Mouse (Mus musculus) liver, adult 2 months (tissue): ENCODE data around the gene Nat14. TPM values are rescaled to one million over a fixed set of nuclear protein-coding genes. Genes with fewer than 3 reads are reported as not detected.

Source experiments
- DNase-seq: peaks from one replicate; pipeline ENCODE4 v3.0.0-alpha.2; 2011; ENCODE audit warnings: low read depth, low spot score; ENCODE audit errors: extremely low read depth
- H3K27ac ChIP-seq: fragments of 200-500 bp; replicated peaks from 2 replicates; pipeline ENCODE4 v1.5.1; 2012; ENCODE audit warnings: low read depth, mild to moderate bottlenecking, control low read depth, inconsistent platforms, low read length; ENCODE audit not compliant: insufficient read depth
- H3K27me3 ChIP-seq: fragments of 200-500 bp; 2 replicates; pipeline ENCODE4 v1.6.1; 2012; ENCODE audit warnings: mild to moderate bottlenecking, moderate library complexity, low read length, inconsistent platforms; ENCODE audit not compliant: control insufficient read depth, insufficient read depth
- H3K36me3 ChIP-seq: fragments of 200-500 bp; 2 replicates; pipeline ENCODE4 v1.6.1; 2012; ENCODE audit warnings: low read length, inconsistent platforms; ENCODE audit not compliant: control insufficient read depth, insufficient read depth
- H3K4me1 ChIP-seq: fragments of 200-500 bp; 2 replicates; pipeline ENCODE4 v1.6.1; 2011; ENCODE audit warnings: low read length; ENCODE audit not compliant: control insufficient read depth, insufficient read depth
- H3K4me3 ChIP-seq: fragments of 200-500 bp; 2 replicates; pipeline ENCODE4 v1.5.1; 2011; ENCODE audit warnings: low read depth, mild to moderate bottlenecking, control low read depth, low read length, moderate library complexity; ENCODE audit not compliant: insufficient read depth
- H3K79me2 ChIP-seq: fragments of 200-500 bp; 2 replicates; pipeline ENCODE4 v1.6.1; 2012; ENCODE audit warnings: inconsistent platforms, mild to moderate bottlenecking, low read length, moderate library complexity; ENCODE audit not compliant: control insufficient read depth, insufficient read depth
- H3K9ac ChIP-seq: fragments of 200-500 bp; 2 replicates; pipeline ENCODE4 v1.6.1; 2012; ENCODE audit warnings: low read depth, mild to moderate bottlenecking, control low read depth, inconsistent platforms, low read length
- CTCF ChIP-seq: fragments of 200-500 bp; IDR thresholded peaks from 2 replicates; pipeline ENCODE4 v1.5.1; 2011; ENCODE audit warnings: low read depth, low read length, control low read depth
- POLR2A ChIP-seq: fragments of 200-500 bp; IDR thresholded peaks from 2 replicates; pipeline ENCODE4 v1.6.1; 2011; ENCODE audit warnings: low read length, control low read depth; ENCODE audit not compliant: insufficient read depth; ENCODE audit errors: extremely low read depth
- WGBS: fragments of 180-500 bp; shearing (Covaris S2); methylation state at CpG from one replicate; pipeline ENCODE4 v1.1.7; 2018; 5-methylcytosine and 5-hydroxymethylcytosine counted together
- polyA plus RNA-seq: library from polyadenylated mRNA; depleted of rRNA; stranded (reverse); fragments of >200 nt; gene quantifications from 2 replicates; pipeline ENCODE4 v1.2.3, GENCODE M21; 2012; rRNA removed
- total RNA-seq: library from RNA; depleted of rRNA; stranded (reverse); fragments of >200 nt; gene quantifications from 2 replicates; pipeline ENCODE4 v1.2.3, GENCODE M21; 2014; rRNA removed

The Nat14 gene
- total and polyA plus RNA-seq, 2 experiments = 0.28 to 0.75 TPM

GRCm38 (mm10) chr7:4971710-4972109 lies 49.9 kb downstream of the Nat14 start:
- H3K4me3 ChIP-seq = no peak overlapping the region
- WGBS = 58% methylated on average over 7 of the region's 7 CpGs
- H3K9ac ChIP-seq = no peak overlapping the region
- H3K27ac ChIP-seq = no peak overlapping the region
- no peaks in the 10 kb centered on the region for H3K36me3 ChIP-seq
- no peak for TF ChIP-seq CTCF
- TF ChIP-seq POLR2A = no peak
- no peaks in the 10 kb centered on the region for H3K4me1 ChIP-seq
- DNase-seq = no peak
- H3K27me3 ChIP-seq = no peaks in the 10 kb centered on the region
- H3K79me2 ChIP-seq = no peaks in the 10 kb centered on the region

GRCm38 (mm10) chr7:4972321-4973047 lies 50.7 kb downstream of the Nat14 start:
- no peak for DNase-seq
- Histone ChIP-seq H3K79me2 (no peaks in the 10 kb centered on the region), H3K4me3 (no peak overlapping the region), H3K27ac (no peak overlapping the region), H3K36me3 (no peaks in the 10 kb centered on the region), H3K9ac (no peak overlapping the region), H3K4me1 (no peaks in the 10 kb centered on the region), H3K27me3 (no peaks in the 10 kb centered on the region)
- TF ChIP-seq POLR2A (no peak), CTCF (no peak)
- 74% methylated on average over 18 of the region's 18 CpGs for WGBS

Other genes with a start within 250 kb of the Nat14 start
Only the 30 nearest of the 33 such genes appear.
- 0.07 and 0.28 TPM in 2 replicates for gene Tmem150b, start 196.8 kb upstream of the Nat14 start, total RNA-seq
- gene Tmem150b, start 196.8 kb upstream of the Nat14 start, polyA plus RNA-seq = 0.19 and 0.44 TPM in 2 replicates
- 7.8 and 9.5 TPM in 2 replicates for gene Kmt5c, start 181.9 kb upstream of the Nat14 start, total RNA-seq
- gene Kmt5c, start 181.9 kb upstream of the Nat14 start, polyA plus RNA-seq = 23.5 and 35.1 TPM in 2 replicates
- gene Cox6b2, start 168.9 kb upstream of the Nat14 start, total RNA-seq = not detected in 2 replicates
- 0.67 and 1.3 TPM in 2 replicates for gene Cox6b2, start 168.9 kb upstream of the Nat14 start, polyA plus RNA-seq
- not detected in 2 replicates for gene Fam71e2, start 150.7 kb upstream of the Nat14 start, total RNA-seq
- gene Fam71e2, start 150.7 kb upstream of the Nat14 start, polyA plus RNA-seq = not detected in 2 replicates
- not detected in 2 replicates for gene Il11, start 139.2 kb upstream of the Nat14 start, total RNA-seq
- gene Il11, start 139.2 kb upstream of the Nat14 start, polyA plus RNA-seq = 0.09 TPM in 1 of 2 replicates, not detected in the other
- gene Tmem190, start 139.1 kb upstream of the Nat14 start, total RNA-seq = not detected in 2 replicates
- not detected in 2 replicates for gene Tmem190, start 139.1 kb upstream of the Nat14 start, polyA plus RNA-seq
- gene Tmem238, start 132.4 kb upstream of the Nat14 start, total RNA-seq = 16.4 and 17.3 TPM in 2 replicates
- gene Tmem238, start 132.4 kb upstream of the Nat14 start, polyA plus RNA-seq = 73.2 and 92.1 TPM in 2 replicates
- 58.4 and 69.2 TPM in 2 replicates for gene Rpl28, start 129.2 kb upstream of the Nat14 start, total RNA-seq
- gene Rpl28, start 129.2 kb upstream of the Nat14 start, polyA plus RNA-seq = 211 and 226 TPM in 2 replicates
- gene Ube2s, start 109.4 kb upstream of the Nat14 start, total RNA-seq = 22.4 and 24.2 TPM in 2 replicates
- 45.9 and 74.3 TPM in 2 replicates for gene Ube2s, start 109.4 kb upstream of the Nat14 start, polyA plus RNA-seq
- under 0.01 TPM in 1 of 2 replicates, not detected in the other for gene Shisa7, start 77.3 kb upstream of the Nat14 start, total RNA-seq
- 0.02 and 0.12 TPM in 2 replicates for gene Shisa7, start 77.3 kb upstream of the Nat14 start, polyA plus RNA-seq
- gene Isoc2b, start 51.8 kb upstream of the Nat14 start, total RNA-seq = 23.6 and 40.2 TPM in 2 replicates
- gene Isoc2b, start 51.8 kb upstream of the Nat14 start, polyA plus RNA-seq = 24.0 and 34.6 TPM in 2 replicates
- 54.3 and 63.5 TPM in 2 replicates for gene Isoc2a, start 44.9 kb upstream of the Nat14 start, total RNA-seq
- 103 and 110 TPM in 2 replicates for gene Isoc2a, start 44.9 kb upstream of the Nat14 start, polyA plus RNA-seq
- gene Gm36210, start 15.5 kb upstream of the Nat14 start, total RNA-seq = not detected in 2 replicates
- 0.13 TPM in 1 of 2 replicates, not detected in the other for gene Gm36210, start 15.5 kb upstream of the Nat14 start, polyA plus RNA-seq
- gene Zfp628, start 6.8 kb upstream of the Nat14 start, total RNA-seq = 0.55 and 0.74 TPM in 2 replicates
- gene Zfp628, start 6.8 kb upstream of the Nat14 start, polyA plus RNA-seq = 6.2 and 8.3 TPM in 2 replicates
- 0.07 and 0.18 TPM in 2 replicates for gene Ssc5d, start 3.8 kb downstream of the Nat14 start, total RNA-seq
- gene Ssc5d, start 3.8 kb downstream of the Nat14 start, polyA plus RNA-seq = 0.14 and 0.26 TPM in 2 replicates
- gene Sbk2, start 42.4 kb downstream of the Nat14 start, total RNA-seq = not detected in 2 replicates
- 0.12 TPM in 1 of 2 replicates, not detected in the other for gene Sbk2, start 42.4 kb downstream of the Nat14 start, polyA plus RNA-seq
- gene Sbk3, start 49.1 kb downstream of the Nat14 start, total RNA-seq = not detected in 2 replicates
- not detected in 2 replicates for gene Sbk3, start 49.1 kb downstream of the Nat14 start, polyA plus RNA-seq
- gene Zfp579, start 74.1 kb downstream of the Nat14 start, total RNA-seq = 1.2 TPM in 2 replicates
- gene Zfp579, start 74.1 kb downstream of the Nat14 start, polyA plus RNA-seq = 10.8 and 13.0 TPM in 2 replicates
- 6.7 and 10.7 TPM in 2 replicates for gene Zfp524, start 92.4 kb downstream of the Nat14 start, total RNA-seq
- 38.3 and 41.1 TPM in 2 replicates for gene Zfp524, start 92.4 kb downstream of the Nat14 start, polyA plus RNA-seq
- 6.2 and 6.8 TPM in 2 replicates for gene Fiz1, start 92.7 kb downstream of the Nat14 start, total RNA-seq
- gene Fiz1, start 92.7 kb downstream of the Nat14 start, polyA plus RNA-seq = 18.0 and 19.3 TPM in 2 replicates
- 0.55 and 1.1 TPM in 2 replicates for gene Gm44973, start 93.5 kb downstream of the Nat14 start, total RNA-seq
- not detected in 2 replicates for gene Gm44973, start 93.5 kb downstream of the Nat14 start, polyA plus RNA-seq
- 4.1 and 4.3 TPM in 2 replicates for gene Zfp865, start 98.3 kb downstream of the Nat14 start, total RNA-seq
- 11.2 and 14.6 TPM in 2 replicates for gene Zfp865, start 98.3 kb downstream of the Nat14 start, polyA plus RNA-seq
- gene Ccdc106, start 98.5 kb downstream of the Nat14 start, total RNA-seq = 0.20 and 0.28 TPM in 2 replicates
- 0.30 and 0.35 TPM in 2 replicates for gene Ccdc106, start 98.5 kb downstream of the Nat14 start, polyA plus RNA-seq
- gene 4632433K11Rik, start 112.1 kb downstream of the Nat14 start, total RNA-seq = 0.28 TPM in 1 of 2 replicates, not detected in the other
- gene 4632433K11Rik, start 112.1 kb downstream of the Nat14 start, polyA plus RNA-seq = not detected in 2 replicates
- gene Zfp784, start 116.4 kb downstream of the Nat14 start, total RNA-seq = 2.4 and 2.8 TPM in 2 replicates
- gene Zfp784, start 116.4 kb downstream of the Nat14 start, polyA plus RNA-seq = 2.7 and 2.9 TPM in 2 replicates
- gene Zfp580, start 129.5 kb downstream of the Nat14 start, total RNA-seq = 0.18 and 0.20 TPM in 2 replicates
- 1.9 and 2.2 TPM in 2 replicates for gene Zfp580, start 129.5 kb downstream of the Nat14 start, polyA plus RNA-seq
- 30.4 and 35.2 TPM in 2 replicates for gene U2af2, start 140.1 kb downstream of the Nat14 start, total RNA-seq
- 70.6 and 90.4 TPM in 2 replicates for gene U2af2, start 140.1 kb downstream of the Nat14 start, polyA plus RNA-seq
- 54.2 and 81.8 TPM in 2 replicates for gene Epn1, start 158.2 kb downstream of the Nat14 start, total RNA-seq
- gene Epn1, start 158.2 kb downstream of the Nat14 start, polyA plus RNA-seq = 203 and 212 TPM in 2 replicates
- not detected in 2 replicates for gene Rfpl4, start 194.9 kb downstream of the Nat14 start, total RNA-seq
- gene Rfpl4, start 194.9 kb downstream of the Nat14 start, polyA plus RNA-seq = not detected in 2 replicates
- 1.7 and 2.7 TPM in 2 replicates for gene Rasl2-9, start 203.9 kb downstream of the Nat14 start, total RNA-seq
- gene Rasl2-9, start 203.9 kb downstream of the Nat14 start, polyA plus RNA-seq = 0.45 TPM in 2 replicates